Mouse (Mus musculus) liver, postnatal 0 days (tissue): ENCODE data around the gene Rnf20. TPM values are rescaled to one million over a fixed set of nuclear protein-coding genes. Genes with fewer than 3 reads are reported as not detected.

Experiments
- ATAC-seq: fragments of 200-750 bp; cut with Nextera tagmentation; 2 replicates; pipeline ENCODE4 v1.8.0; 2017; ENCODE audit warnings: mild to moderate bottlenecking, moderate library complexity
- DNase-seq: peaks from one replicate; pipeline ENCODE4 v3.0.0-alpha.2; 2016
- H3K27ac ChIP-seq: fragments of 300-500 bp; sonication (generic); 2 replicates; pipeline ENCODE4 v1.5.1; 2014; ENCODE audit warnings: antibody characterized with exemption, moderate library complexity, mild to moderate bottlenecking, low read depth
- H3K27me3 ChIP-seq: fragments of 300-500 bp; sonication (generic); 2 replicates; pipeline ENCODE4 v1.6.1; 2014; ENCODE audit warnings: low read length, control low read depth, mixed read lengths; ENCODE audit not compliant: insufficient read depth
- H3K36me3 ChIP-seq: fragments of 300-500 bp; sonication (generic); replicated peaks from 2 replicates; pipeline ENCODE4 v1.6.1; 2014; ENCODE audit warnings: mild to moderate bottlenecking, control low read depth, low read length, moderate library complexity, mixed read lengths; ENCODE audit not compliant: insufficient read depth
- H3K4me1 ChIP-seq: fragments of 300-500 bp; sonication (generic); 2 replicates; pipeline ENCODE4 v1.6.1; 2014; ENCODE audit warnings: antibody characterized with exemption, mild to moderate bottlenecking, control low read depth; ENCODE audit not compliant: insufficient read depth
- H3K4me2 ChIP-seq: fragments of 300-500 bp; sonication (generic); 2 replicates; pipeline ENCODE4 v1.6.1; 2014; ENCODE audit warnings: low read depth, mild to moderate bottlenecking, low read length, moderate library complexity, mixed read lengths
- H3K4me3 ChIP-seq: fragments of 300-500 bp; sonication (generic); 2 replicates; pipeline ENCODE4 v1.5.1; 2014; ENCODE audit warnings: low read depth, low read length
- H3K9ac ChIP-seq: fragments of 300-500 bp; sonication (generic); replicated peaks from 2 replicates; pipeline ENCODE4 v1.6.1; 2014; ENCODE audit warnings: mild to moderate bottlenecking, moderate library complexity
- H3K9me3 ChIP-seq: fragments of 300-500 bp; sonication (generic); 2 replicates; pipeline ENCODE4 v1.6.1; 2016; ENCODE audit warnings: mild to moderate bottlenecking, control low read depth, low read length, mixed read lengths
- CTCF ChIP-seq: sonication (generic); IDR thresholded peaks from 2 replicates; pipeline ENCODE4 v1.5.1; 2016; ENCODE audit warnings: antibody characterized with exemption, low read depth
- EP300 ChIP-seq: IDR thresholded peaks from 2 replicates; pipeline ENCODE4 v1.6.1; 2016; ENCODE audit warnings: antibody characterized with exemption, low read depth, mild to moderate bottlenecking
- WGBS: fragments of 180-500 bp; shearing (Covaris S2); extraction: QIAGEN DNeasy Blood & Tissue Kit; methylation state at CpG from one replicate; pipeline ENCODE4 v1.1.7; 2014; ENCODE audit not compliant: insufficient replicate concordance; 5-methylcytosine and 5-hydroxymethylcytosine counted together
- polyA plus RNA-seq: library from polyadenylated mRNA; unstranded; fragments of >200 nt; fragmentation: Nextera tagmentation; extraction: Ambion mirVana; gene quantifications from 2 replicates; pipeline ENCODE4 v1.2.1, GENCODE M21; 2015

The Rnf20 gene
- polyA plus RNA-seq, 1 experiment from 2014 or later = 11.8 TPM

DNA sequence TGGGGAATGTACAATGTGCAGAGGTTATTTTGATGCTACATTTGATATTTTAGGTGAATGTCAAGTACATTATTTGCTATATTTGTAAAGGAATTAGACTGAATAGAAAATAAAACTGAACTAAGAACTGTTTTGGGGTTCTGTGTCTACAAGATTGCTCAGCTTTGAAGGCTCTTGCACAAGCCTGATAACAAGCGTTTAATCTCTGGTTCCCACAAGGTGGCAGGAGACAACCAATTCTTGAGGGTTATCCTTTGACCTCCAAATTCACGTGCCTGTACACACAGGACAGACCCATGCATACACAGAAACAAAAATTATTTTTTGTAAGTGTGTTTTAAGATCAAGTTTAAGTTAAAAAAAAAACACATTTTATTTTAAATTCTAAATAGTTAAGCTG, 8.1 kb downstream of the Rnf20 start:
- peaks cover 69% of the 10 kb centered on the region for H3K36me3 ChIP-seq
- no peaks in the 10 kb centered on the region for H3K9me3 ChIP-seq
- ATAC-seq (peak; percentile 77), DNase-seq (no peak)
- 31% methylated on average over 2 of the region's 2 CpGs for WGBS
- no peaks in the 10 kb centered on the region for H3K4me1 ChIP-seq
- 0 out of 2 replicates have a peak overlapping the region, but pooled peaks have one; percentile 6 for H3K9ac ChIP-seq
- no peaks in the 10 kb centered on the region for H3K27me3 ChIP-seq
- TF ChIP-seq EP300 (peak; percentile 78; the same call in 1 of the 2 replicates), CTCF (peak; percentile 33)
- no peak overlapping the region for H3K4me2 ChIP-seq
- H3K27ac ChIP-seq = no peak overlapping the region
- no peak overlapping the region for H3K4me3 ChIP-seq

DNA sequence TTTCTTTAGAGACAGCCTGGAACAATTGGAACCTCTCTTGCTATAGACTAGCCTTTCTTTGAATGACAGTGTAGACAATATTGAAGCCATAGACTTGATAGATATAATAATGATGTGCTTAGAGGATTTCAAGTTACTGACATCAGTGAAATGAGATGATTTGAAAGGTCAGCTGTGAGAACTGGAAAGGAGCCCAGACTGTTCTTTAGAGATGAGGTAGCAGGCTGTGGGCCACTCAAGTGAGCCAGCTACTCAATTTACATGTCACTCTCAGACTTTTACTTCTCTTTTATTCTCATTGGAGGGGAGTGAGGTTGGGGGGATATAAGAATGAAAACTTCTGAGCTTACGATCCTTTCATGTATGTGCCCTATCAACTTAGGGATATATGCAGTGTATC, 27.6 kb downstream of the Rnf20 start:
- Histone ChIP-seq H3K27me3 (no peaks in the 10 kb centered on the region), H3K9ac (no peak overlapping the region), H3K27ac (no peak overlapping the region), H3K36me3 (peaks cover 43% of the 10 kb centered on the region), H3K4me3 (no peak overlapping the region), H3K4me2 (no peak overlapping the region), H3K4me1 (no peaks in the 10 kb centered on the region), H3K9me3 (no peaks in the 10 kb centered on the region)
- ATAC-seq = no peak
- WGBS = 83% methylated on average over 1 of the region's 1 CpGs
- TF ChIP-seq EP300 (no peak), CTCF (no peak)
- DNase-seq = no peak

DNA sequence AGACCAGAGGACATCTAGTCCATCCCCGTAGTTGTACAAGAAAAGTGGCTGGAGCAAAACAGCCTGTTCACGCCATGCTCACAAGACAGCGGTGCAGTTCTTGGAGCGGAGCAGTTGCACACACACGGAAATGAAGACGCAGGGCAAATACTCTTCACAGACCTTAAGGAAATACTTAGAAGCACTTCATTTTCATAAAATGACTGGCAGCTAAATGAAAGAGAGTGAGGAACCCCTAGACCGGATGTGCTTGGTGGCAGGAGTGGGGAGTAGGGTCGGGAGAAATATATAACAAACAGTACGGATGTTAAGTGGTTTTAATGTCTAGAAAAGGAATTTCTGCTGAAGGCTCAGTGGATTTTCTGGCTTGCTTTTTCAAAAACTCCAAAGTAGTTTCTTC, 29.9 kb downstream of the Rnf20 start:
- DNase-seq (no peak), ATAC-seq (no peak)
- H3K4me2 ChIP-seq = no peak overlapping the region
- H3K36me3 ChIP-seq = peaks cover 24% of the 10 kb centered on the region
- TF ChIP-seq EP300 = no peak
- no peaks in the 10 kb centered on the region for H3K4me1 ChIP-seq
- WGBS = 92% methylated on average over 9 of the region's 9 CpGs
- H3K9ac ChIP-seq = no peak overlapping the region
- H3K27ac ChIP-seq = no peak overlapping the region
- no peaks in the 10 kb centered on the region for H3K9me3 ChIP-seq
- no peak overlapping the region for H3K4me3 ChIP-seq
- no peaks in the 10 kb centered on the region for H3K27me3 ChIP-seq

DNA sequence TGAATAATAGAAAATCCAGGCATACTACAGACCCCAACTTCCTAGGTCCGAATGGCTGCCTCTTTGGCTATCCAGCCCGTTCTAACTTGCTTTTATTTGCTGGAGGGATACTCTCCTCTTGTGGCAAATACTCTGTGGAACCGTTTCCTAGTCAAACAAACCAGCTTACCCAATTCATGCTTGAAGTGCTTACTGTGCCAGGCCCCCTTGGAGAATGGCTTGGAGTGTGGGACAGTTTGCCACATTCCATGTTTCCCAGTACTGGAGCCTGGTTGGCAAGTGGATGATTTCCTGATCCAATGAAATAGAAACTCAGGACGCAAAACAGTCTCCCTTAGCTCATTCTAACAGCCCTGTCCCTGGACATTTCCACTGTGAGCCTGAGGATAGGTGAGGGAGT, 30.4 kb downstream of the Rnf20 start:
- Histone ChIP-seq H3K9ac (no peak overlapping the region), H3K4me2 (no peak overlapping the region), H3K4me1 (no peaks in the 10 kb centered on the region), H3K27me3 (no peaks in the 10 kb centered on the region), H3K36me3 (peaks cover 18% of the 10 kb centered on the region), H3K4me3 (no peak overlapping the region), H3K9me3 (no peaks in the 10 kb centered on the region), H3K27ac (no peak overlapping the region)
- DNase-seq (no peak), ATAC-seq (no peak)
- no peak for TF ChIP-seq CTCF
- TF ChIP-seq EP300 = no peak
- 77% methylated on average over 4 of the region's 4 CpGs for WGBS

DNA sequence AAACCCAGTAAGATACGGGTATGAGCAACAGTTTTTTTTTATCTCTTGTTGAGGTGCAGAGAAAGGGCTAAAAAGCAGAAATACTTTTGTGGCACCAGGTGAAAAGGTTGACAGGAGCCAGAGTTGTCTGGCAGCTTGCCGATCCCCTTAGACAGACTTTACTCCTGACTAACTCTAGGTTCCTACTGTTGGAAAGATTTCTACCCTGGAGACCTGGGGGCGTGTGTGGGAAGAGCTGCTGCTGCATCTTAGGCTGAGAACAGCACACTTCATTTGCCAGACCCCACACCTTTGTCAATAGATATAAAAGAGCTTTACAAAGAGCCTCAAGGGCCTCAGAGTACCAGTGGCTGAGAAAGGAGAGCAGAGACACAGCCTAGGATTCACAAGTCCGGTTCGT, 33.0 kb downstream of the Rnf20 start:
- no peak for ATAC-seq
- TF ChIP-seq EP300 (no peak), CTCF (no peak)
- WGBS = 79% methylated on average over 5 of the region's 5 CpGs

DNA sequence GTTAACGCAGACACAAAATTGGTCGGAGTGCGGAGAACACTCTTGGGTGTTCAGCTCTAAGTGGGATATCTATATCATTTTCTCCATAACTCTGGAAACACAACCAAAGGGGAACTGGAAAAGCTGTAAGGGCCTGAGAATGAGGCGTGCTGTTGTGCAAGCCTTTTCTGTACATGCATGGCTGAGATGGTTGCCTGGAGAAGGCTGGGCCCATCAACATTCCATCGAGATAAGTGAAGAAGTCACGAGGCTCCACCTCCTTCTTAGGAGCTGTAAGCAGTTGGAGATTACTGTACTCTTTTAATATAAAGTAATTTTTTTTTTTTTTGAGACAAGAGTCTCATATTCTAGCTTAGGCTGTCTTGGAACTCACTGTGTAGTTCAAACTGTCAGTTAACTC, 44.3 kb downstream of the Rnf20 start:
- no peak for DNase-seq

More for the DNA sequence above, 33.0 kb downstream of the Rnf20 start:
- peaks cover 10% of the 10 kb centered on the region for H3K36me3 ChIP-seq
- H3K9ac ChIP-seq = no peak overlapping the region
- H3K4me2 ChIP-seq = no peak overlapping the region
- no peaks in the 10 kb centered on the region for H3K9me3 ChIP-seq
- H3K4me1 ChIP-seq = no peaks in the 10 kb centered on the region
- DNase-seq = no peak
- H3K4me3 ChIP-seq = no peak overlapping the region
- no peaks in the 10 kb centered on the region for H3K27me3 ChIP-seq
- H3K27ac ChIP-seq = no peak overlapping the region

DNA sequence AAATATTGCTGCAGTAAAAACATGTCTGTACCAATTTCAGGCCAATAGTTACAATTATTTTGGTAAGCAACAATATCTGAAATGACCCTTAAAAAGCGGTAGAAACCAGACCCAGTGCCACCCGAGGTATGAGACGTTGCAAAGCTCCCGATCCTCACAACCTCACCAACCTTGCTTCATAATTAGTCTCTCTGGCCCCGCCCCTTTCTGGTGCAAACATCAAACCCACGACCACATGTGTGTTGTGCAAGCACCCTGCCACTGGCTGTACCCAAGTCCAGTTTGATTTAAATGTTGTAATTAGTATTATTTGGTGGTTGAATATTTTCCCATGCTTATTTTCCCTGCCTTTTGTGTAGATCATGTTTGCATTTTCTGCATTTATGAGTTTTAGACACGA, 45.0 kb downstream of the Rnf20 start:
- TF ChIP-seq CTCF (no peak), EP300 (no peak)

More for the DNA sequence above, 44.3 kb downstream of the Rnf20 start:
- ATAC-seq = no peak
- TF ChIP-seq CTCF (no peak), EP300 (no peak)
- 79% methylated on average over 6 of the region's 6 CpGs for WGBS
- Histone ChIP-seq H3K9ac (no peak overlapping the region), H3K4me2 (no peak overlapping the region), H3K4me1 (no peaks in the 10 kb centered on the region), H3K36me3 (no peaks in the 10 kb centered on the region), H3K4me3 (no peak overlapping the region), H3K9me3 (no peaks in the 10 kb centered on the region), H3K27ac (no peak overlapping the region), H3K27me3 (no peaks in the 10 kb centered on the region)

More for the DNA sequence above, 45.0 kb downstream of the Rnf20 start:
- no peak overlapping the region for H3K4me3 ChIP-seq
- no peaks in the 10 kb centered on the region for H3K36me3 ChIP-seq
- 44% methylated on average over 7 of the region's 7 CpGs for WGBS
- no peak overlapping the region for H3K9ac ChIP-seq
- no peak for ATAC-seq
- no peak for DNase-seq
- no peaks in the 10 kb centered on the region for H3K4me1 ChIP-seq
- no peak overlapping the region for H3K4me2 ChIP-seq
- H3K27ac ChIP-seq = no peak overlapping the region
- H3K9me3 ChIP-seq = no peaks in the 10 kb centered on the region
- H3K27me3 ChIP-seq = no peaks in the 10 kb centered on the region
